ENCODE assay signal across 8 mouse cellular contexts in the genomic region with DNA sequence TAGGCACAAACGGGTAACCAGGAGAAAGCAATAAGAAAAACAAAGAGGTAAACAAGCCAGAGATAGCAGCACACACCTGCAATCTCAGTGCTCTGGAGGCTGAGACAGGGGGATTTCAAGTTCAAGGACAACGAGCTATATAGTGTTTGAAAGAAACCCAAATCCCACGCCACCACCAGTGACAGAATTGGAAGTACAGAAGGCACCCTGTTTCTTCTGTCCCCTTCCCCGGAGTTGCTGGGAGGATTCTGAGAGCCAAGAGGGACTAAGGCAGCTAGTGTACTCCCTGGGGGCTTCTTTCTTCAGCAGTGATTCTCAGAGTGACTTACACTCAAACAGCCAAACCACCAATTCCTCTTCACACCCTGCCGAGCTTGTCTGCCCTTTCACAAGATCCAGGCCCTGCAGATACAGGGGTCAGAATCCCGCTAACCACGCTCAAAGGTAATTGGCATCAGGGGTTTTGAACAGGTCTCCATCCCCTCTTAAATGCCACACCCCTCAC. TPM values are rescaled to one million over a fixed set of nuclear protein-coding genes. Genes with fewer than 3 reads are reported as not detected.
DNase-seq lines count a peak whose midpoint lies in the region; ATAC-seq lines count a peak whose summit lies in the region.

No protein-coding gene starts in this region.

- H3K9me3 ChIP-seq in heart, embryonic 15.5 days (replicated peaks) = no peaks in the 10 kb centered on the region
- H3K9me3 ChIP-seq in hindbrain, embryonic 10.5 days = no peaks in the 10 kb centered on the region
- no peaks in the 10 kb centered on the region for H3K9me3 ChIP-seq in midbrain, embryonic 14.5 days (ENCODE audit: control insufficient read depth, low read length)

- peak overlapping the region; percentile 28; the same call in 1 of the 2 replicates for H3K4me3 ChIP-seq in heart, embryonic 15.5 days
- H3K4me3 ChIP-seq in hindbrain, embryonic 10.5 days = peak overlapping the region; percentile 43
- peak overlapping the region; percentile 13 for H3K4me3 ChIP-seq in midbrain, embryonic 14.5 days (replicated peaks; ENCODE audit: low read depth, low read length)

- H3K4me1 ChIP-seq in heart, embryonic 15.5 days (replicated peaks) = peaks cover 30% of the 10 kb centered on the region
- H3K4me1 ChIP-seq in hindbrain, embryonic 10.5 days (replicated peaks) = peaks cover 57% of the 10 kb centered on the region
- peaks cover 35% of the 10 kb centered on the region for H3K4me1 ChIP-seq in midbrain, embryonic 14.5 days (ENCODE audit: control insufficient read depth, insufficient read depth, low read length)

- no peaks in the 10 kb centered on the region for H3K27me3 ChIP-seq in heart, embryonic 15.5 days
- H3K27me3 ChIP-seq in hindbrain, embryonic 10.5 days (ENCODE audit: insufficient read depth, poor library complexity, severe bottlenecking) = no peaks in the 10 kb centered on the region
- H3K27me3 ChIP-seq in midbrain, embryonic 14.5 days (ENCODE audit: control insufficient read depth, insufficient read depth, low read length) = no peaks in the 10 kb centered on the region

- no peak for ATAC-seq in heart, embryonic 15.5 days (replicated peaks; ENCODE audit: insufficient number of reproducible peaks, insufficient read depth, low FRiP score, low read depth)
- no peak for ATAC-seq in midbrain, embryonic 14.5 days (ENCODE audit: low FRiP score, low TSS enrichment)
- ATAC-seq in megakaryocyte, adult 5-6 weeks (ENCODE audit: poor library complexity, severe bottlenecking) = no peak

- DNase-seq in heart, postnatal 25 days (ENCODE audit: low spot score) = no peak
- peak; percentile 33 for DNase-seq in Muller cell, postnatal 12 days (ENCODE audit: inconsistent ontology term)
- DNase-seq in hindbrain, embryonic 10.5 days (ENCODE audit: low spot score) = peak; percentile 25
- no peak for DNase-seq in midbrain, embryonic 14.5 days
- DNase-seq in right cerebral cortex, postnatal 4 days = no peak
- no peak for DNase-seq in retina, embryonic 14.5 days (ENCODE audit: low spot score)

- peak overlapping the region; percentile 60 for H3K4me2 ChIP-seq in heart, embryonic 15.5 days
- peak overlapping the region; percentile 52 for H3K4me2 ChIP-seq in midbrain, embryonic 14.5 days (ENCODE audit: low read length)

- intact Hi-C loops in heart, postnatal 25 days (cut with DNase I) = loop anchor here (2.0 kb wide), 2 partner anchors 25 to 51 kb away; partner anchors contain the start of gene Tob1

- H3K36me3 ChIP-seq in heart, embryonic 15.5 days = no peaks in the 10 kb centered on the region
- H3K36me3 ChIP-seq in hindbrain, embryonic 10.5 days = no peaks in the 10 kb centered on the region
- no peaks in the 10 kb centered on the region for H3K36me3 ChIP-seq in midbrain, embryonic 14.5 days (ENCODE audit: control insufficient read depth, insufficient read depth, low read length)

- 0 out of 2 replicates have a peak overlapping the region, but pooled peaks have one; percentile 35 for H3K9ac ChIP-seq in heart, embryonic 15.5 days
- peak overlapping the region; percentile 45 for H3K9ac ChIP-seq in midbrain, embryonic 14.5 days (replicated peaks; ENCODE audit: low read length)

- 46% methylated on average over 7 of the region's 7 CpGs for WGBS in heart, embryonic 15.5 days
- 19% methylated on average over 7 of the region's 7 CpGs for WGBS in hindbrain, embryonic 10.5 days
- WGBS in midbrain, embryonic 14.5 days = 8% methylated on average over 7 of the region's 7 CpGs

- H3K27ac ChIP-seq in heart, embryonic 15.5 days = peak overlapping the region; percentile 79
- H3K27ac ChIP-seq in hindbrain, embryonic 10.5 days = peak overlapping the region; percentile 92
- peak overlapping the region; percentile 100 for H3K27ac ChIP-seq in midbrain, embryonic 14.5 days (replicated peaks; ENCODE audit: low read depth, low read length)

RNA-seq across cellular contexts. Expression of gene Tob1, which starts 51.3 kb away (rescaled TPM):
- polyA plus RNA-seq in heart, embryonic 15.5 days (2015; fragmentation: Nextera tagmentation; extraction: Ambion mirVana) = 37.7 and 45.5 TPM in 2 replicates
- total RNA-seq in heart, postnatal 25 days (2021) = 10 to 100 TPM; 57.2 to 60.6 TPM
- polyA plus RNA-seq in hindbrain, embryonic 10.5 days (2016; fragmentation: Nextera tagmentation; extraction: Ambion mirVana) = 22.3 and 31.1 TPM in 2 replicates
- 29.5 and 34.7 TPM in 2 replicates for polyA plus RNA-seq in midbrain, embryonic 14.5 days (2014; fragmentation: Nextera tagmentation; extraction: Ambion mirVana)
- total RNA-seq in megakaryocyte, adult 5-6 weeks (2015) = 15.5 and 17.8 TPM in 2 replicates
- 13.5 and 19.3 TPM in 2 replicates for total RNA-seq in megakaryocyte, adult 5-6 weeks (2017)

Comparison
In these comparisons a context has a peak if more than half of its experiments do, and no peak if none do; other contexts are left out.
1. DNase-seq: peak in Muller cell, postnatal 12 days (single experiment) and hindbrain, embryonic 10.5 days (single experiment); none in heart, postnatal 25 days (single experiment), midbrain, embryonic 14.5 days (single experiment), right cerebral cortex, postnatal 4 days (single experiment) and retina, embryonic 14.5 days (single experiment).
2. Peak in every context shown above with its lines, with median percentiles within 50 percentile points of each other: H3K27ac ChIP-seq and H3K4me3 ChIP-seq.